Mouse (Mus musculus): ENCODE data around the gene Clcn2. TPM values are rescaled to one million over a fixed set of nuclear protein-coding genes. Genes with fewer than 3 reads are reported as not detected.
"Not testable (repeated sequence)": the region's sequence is repeated elsewhere in the genome, so short reads cannot be mapped to it uniquely, and the experiment has no call there.

Clcn2 gene
- polyA plus RNA-seq, 1 experiment, result 1.8 TPM

DNA sequence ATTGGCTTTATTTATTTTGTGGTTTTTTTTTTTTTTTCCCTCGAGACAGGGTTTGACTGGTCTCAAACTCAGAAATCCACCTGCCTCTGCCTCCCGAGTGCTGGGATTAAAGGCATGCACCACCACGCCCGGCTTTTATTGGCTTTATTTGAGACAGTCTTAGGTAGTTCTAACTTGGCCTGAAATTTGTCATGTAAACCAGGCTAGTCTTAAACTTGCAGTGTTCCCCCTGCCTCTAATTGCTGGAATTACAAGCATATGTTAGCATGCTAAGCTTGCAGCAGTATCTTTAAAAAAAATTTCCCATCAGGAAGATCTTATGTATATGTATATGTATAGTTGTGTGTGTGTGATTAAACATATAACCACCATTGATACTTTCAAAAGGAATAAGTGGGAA lies 40.8 kb downstream of the Clcn2 start:
- H3K4me3 ChIP-seq (replicated peaks), result no peak overlapping the region
- peaks cover 71% of the 10 kb centered on the region for H3K4me1 ChIP-seq (ENCODE audit: control insufficient read depth)
- H3K27me3 ChIP-seq (ENCODE audit: control insufficient read depth), result no peaks in the 10 kb centered on the region
- peaks cover 79% of the 10 kb centered on the region for H3K36me3 ChIP-seq (ENCODE audit: control insufficient read depth)
- no peaks in the 10 kb centered on the region for H3K9me3 ChIP-seq (ENCODE audit: control insufficient read depth, low read length)
- no peak for TF ChIP-seq GATA1 (IDR thresholded peaks at IDR 0.05; ENCODE audit: low read length)
- TF ChIP-seq TAL1 (IDR thresholded peaks at IDR 0.05; ENCODE audit: low read length), result no peak

DNA sequence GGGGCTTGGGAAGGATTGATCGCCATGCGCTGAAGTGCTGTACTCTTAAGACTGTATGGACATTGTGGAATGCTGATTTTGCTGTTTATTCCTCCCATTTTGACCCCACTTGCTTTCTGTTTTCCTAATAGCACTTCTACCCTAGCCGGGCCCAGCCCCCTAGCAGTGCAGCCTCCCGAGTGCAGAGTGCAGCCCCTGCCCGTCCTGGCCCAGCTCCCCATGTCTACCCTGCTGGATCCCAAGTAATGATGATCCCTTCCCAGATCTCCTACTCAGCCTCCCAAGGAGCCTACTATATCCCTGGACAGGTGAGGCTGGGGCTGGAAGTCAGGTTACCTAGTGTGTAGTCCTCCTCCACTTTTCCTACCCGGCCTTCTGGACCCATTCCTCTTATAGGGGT lies 42.3 kb downstream of the Clcn2 start:
- Histone ChIP-seq H3K4me3 (replicated peaks) (peak overlapping the region; percentile 94), H3K9me3 (ENCODE audit: control insufficient read depth, low read length) (no peaks in the 10 kb centered on the region), H3K27me3 (ENCODE audit: control insufficient read depth) (no peaks in the 10 kb centered on the region), H3K4me1 (ENCODE audit: control insufficient read depth) (peaks cover 73% of the 10 kb centered on the region), H3K36me3 (ENCODE audit: control insufficient read depth) (peaks cover 64% of the 10 kb centered on the region)
- no peak for TF ChIP-seq TAL1 (IDR thresholded peaks at IDR 0.05; ENCODE audit: low read length)
- no peak for TF ChIP-seq GATA1 (IDR thresholded peaks at IDR 0.05; ENCODE audit: low read length)

- H3K4me3 ChIP-seq (replicated peaks), result peak overlapping the region; percentile 94
- TF ChIP-seq GATA1 (IDR thresholded peaks at IDR 0.05; ENCODE audit: low read length), result peak; percentile 6; the same call in 1 of the 2 replicates
- TF ChIP-seq TAL1 (IDR thresholded peaks at IDR 0.05; ENCODE audit: low read length), result peak; percentile 61
- peaks cover 50% of the 10 kb centered on the region for H3K36me3 ChIP-seq (ENCODE audit: control insufficient read depth)
- H3K9me3 ChIP-seq (ENCODE audit: control insufficient read depth, low read length), result no peaks in the 10 kb centered on the region
- H3K27me3 ChIP-seq (ENCODE audit: control insufficient read depth), result no peaks in the 10 kb centered on the region
- peaks cover 64% of the 10 kb centered on the region for H3K4me1 ChIP-seq (ENCODE audit: control insufficient read depth)
Observed at GRCm38 (mm10) chr16:20673706-20674303, 43.7 kb downstream of the Clcn2 start.

- H3K27me3 ChIP-seq (ENCODE audit: control insufficient read depth), result no peaks in the 10 kb centered on the region
Observed at GRCm38 (mm10) chr16:20672965-20673705, 44.4 kb downstream of the Clcn2 start.

GRCm38 (mm10) chr16:20672500-20672902 lies 45.0 kb downstream of the Clcn2 start:
- Histone ChIP-seq H3K36me3 (ENCODE audit: control insufficient read depth) (peaks cover 37% of the 10 kb centered on the region), H3K27me3 (ENCODE audit: control insufficient read depth) (no peaks in the 10 kb centered on the region), H3K9me3 (ENCODE audit: control insufficient read depth, low read length) (no peaks in the 10 kb centered on the region), H3K4me1 (ENCODE audit: control insufficient read depth) (peaks cover 51% of the 10 kb centered on the region), H3K4me3 (replicated peaks) (peak overlapping the region; percentile 94)
- TF ChIP-seq GATA1 (IDR thresholded peaks at IDR 0.05; ENCODE audit: low read length) (no peak), TAL1 (IDR thresholded peaks at IDR 0.05; ENCODE audit: low read length) (no peak)

More at GRCm38 (mm10) chr16:20672965-20673705, 44.4 kb downstream of the Clcn2 start:
- Histone ChIP-seq H3K4me3 (replicated peaks) (peak overlapping the region; percentile 94), H3K4me1 (ENCODE audit: control insufficient read depth) (peaks cover 57% of the 10 kb centered on the region), H3K36me3 (ENCODE audit: control insufficient read depth) (peaks cover 43% of the 10 kb centered on the region), H3K9me3 (ENCODE audit: control insufficient read depth, low read length) (no peaks in the 10 kb centered on the region)
- no peak for TF ChIP-seq GATA1 (IDR thresholded peaks at IDR 0.05; ENCODE audit: low read length)
- no peak for TF ChIP-seq TAL1 (IDR thresholded peaks at IDR 0.05; ENCODE audit: low read length)

DNA sequence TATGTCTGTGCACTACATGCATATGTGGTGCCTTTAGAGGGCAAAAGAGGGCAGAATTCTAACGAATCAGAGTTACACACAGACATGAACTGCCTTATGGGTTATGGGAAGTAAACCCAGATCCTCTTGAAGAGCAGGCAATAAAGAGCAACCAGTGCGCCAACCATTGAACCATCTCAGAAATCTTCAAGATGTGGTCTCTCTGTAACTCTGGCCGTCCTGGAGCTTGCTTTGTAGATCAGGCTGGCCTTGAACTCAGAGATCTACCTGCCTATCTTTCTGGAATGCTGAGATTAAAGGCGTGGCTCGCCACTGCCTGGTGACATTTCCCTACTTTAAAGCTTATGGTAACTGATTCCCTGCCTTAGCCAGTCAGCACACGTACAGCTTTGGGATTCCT lies 45.7 kb downstream of the Clcn2 start:
- Histone ChIP-seq H3K36me3 (ENCODE audit: control insufficient read depth) (peaks cover 30% of the 10 kb centered on the region), H3K4me3 (replicated peaks) (peak overlapping the region; percentile 94), H3K4me1 (ENCODE audit: control insufficient read depth) (peaks cover 45% of the 10 kb centered on the region), H3K27me3 (ENCODE audit: control insufficient read depth) (no peaks in the 10 kb centered on the region), H3K9me3 (ENCODE audit: control insufficient read depth, low read length) (no peaks in the 10 kb centered on the region)
- TF ChIP-seq TAL1 (IDR thresholded peaks at IDR 0.05; ENCODE audit: low read length), result no peak
- no peak for TF ChIP-seq GATA1 (IDR thresholded peaks at IDR 0.05; ENCODE audit: low read length)

DNA sequence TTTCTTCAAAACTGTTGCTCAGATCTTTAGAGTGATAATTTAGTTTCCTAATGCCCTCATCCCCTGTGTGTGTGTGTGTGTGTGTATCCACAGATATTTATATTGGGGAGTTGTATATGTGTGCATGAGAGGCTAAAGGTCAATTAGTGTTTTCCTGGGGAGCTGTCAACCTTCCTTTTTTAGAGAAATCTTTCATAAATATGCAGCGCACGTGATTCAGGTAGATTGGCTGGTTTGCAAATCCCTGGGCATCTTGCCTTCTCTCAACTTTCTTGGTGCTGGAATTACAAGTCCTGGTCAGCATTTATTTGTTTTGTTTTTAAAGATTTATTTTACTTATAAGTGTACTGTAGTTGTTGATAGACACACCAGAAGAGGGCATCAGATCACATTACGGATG lies 47.3 kb downstream of the Clcn2 start:
- TF ChIP-seq GATA1 (IDR thresholded peaks at IDR 0.05; ENCODE audit: low read length) (no peak), TAL1 (IDR thresholded peaks at IDR 0.05; ENCODE audit: low read length) (no peak)
- no peaks in the 10 kb centered on the region for H3K27me3 ChIP-seq (ENCODE audit: control insufficient read depth)
- H3K36me3 ChIP-seq (ENCODE audit: control insufficient read depth), result peaks cover 14% of the 10 kb centered on the region
- H3K4me1 ChIP-seq (ENCODE audit: control insufficient read depth), result peaks cover 31% of the 10 kb centered on the region
- H3K4me3 ChIP-seq (replicated peaks), result no peak overlapping the region
- H3K9me3 ChIP-seq (ENCODE audit: control insufficient read depth, low read length), result no peaks in the 10 kb centered on the region

- Histone ChIP-seq H3K4me1 (ENCODE audit: control insufficient read depth) (peaks cover 10% of the 10 kb centered on the region), H3K36me3 (ENCODE audit: control insufficient read depth) (peaks cover 19% of the 10 kb centered on the region)
- H3K4me3 ChIP-seq (replicated peaks); H3K9me3 ChIP-seq (ENCODE audit: control insufficient read depth, low read length); H3K27me3 ChIP-seq (ENCODE audit: control insufficient read depth): not testable (repeated sequence)
Observed at GRCm38 (mm10) chr16:20668013-20668412, 49.5 kb downstream of the Clcn2 start, which contains the start of gene Eif4g1. Gene Eif4g1, plus strand, starts transcription at chr16:20668313.

DNA sequence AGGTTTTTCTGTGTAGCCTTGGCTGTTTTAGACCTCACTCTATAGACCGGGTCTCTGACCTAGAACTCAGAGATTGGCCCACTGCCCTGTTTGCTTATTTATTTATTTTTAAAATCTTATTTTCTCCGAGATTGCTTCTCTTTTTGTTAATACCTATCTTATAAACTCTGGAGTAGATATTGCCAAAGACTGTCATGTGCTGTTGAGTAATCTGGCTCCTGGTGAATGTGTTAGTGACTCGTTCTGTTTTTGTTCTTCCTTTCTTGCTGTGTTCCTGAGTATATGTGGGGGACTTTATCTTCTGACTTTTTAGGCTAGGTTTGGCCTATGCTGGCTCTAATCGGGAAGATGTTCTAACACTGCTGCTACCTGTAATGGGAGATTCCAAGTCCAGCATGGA lies 59.9 kb downstream of the Clcn2 start:
- H3K27me3 ChIP-seq (ENCODE audit: control insufficient read depth), result no peaks in the 10 kb centered on the region
- TF ChIP-seq GATA1 (IDR thresholded peaks at IDR 0.05; ENCODE audit: low read length) (no peak), TAL1 (IDR thresholded peaks at IDR 0.05; ENCODE audit: low read length) (no peak)
- peaks cover 93% of the 10 kb centered on the region for H3K36me3 ChIP-seq (ENCODE audit: control insufficient read depth)
- H3K9me3 ChIP-seq (ENCODE audit: control insufficient read depth, low read length), result no peaks in the 10 kb centered on the region
- no peak overlapping the region for H3K4me3 ChIP-seq (replicated peaks)
- peaks cover 7% of the 10 kb centered on the region for H3K4me1 ChIP-seq (ENCODE audit: control insufficient read depth)

Data from erythroblast, embryonic 14.5 days (primary cell).